Mouse (Mus musculus) embryonic facial prominence, embryonic 10.5 days (tissue): ENCODE results near the gene Slc18a2. TPM values are rescaled to one million over a fixed set of nuclear protein-coding genes. Genes with fewer than 3 reads are reported as not detected.

Source experiments
- DNase-seq: peaks from one replicate; pipeline ENCODE4 v3.0.0-alpha.2; 2017; ENCODE audit warnings: low spot score
- H3K27ac ChIP-seq: fragments of 300-500 bp; sonication (generic); replicated peaks from 2 replicates; pipeline ENCODE4 v1.5.1; 2016; ENCODE audit warnings: mild to moderate bottlenecking
- H3K27me3 ChIP-seq: fragments of 300-500 bp; sonication (generic); replicated peaks from 2 replicates; pipeline ENCODE4 v1.6.1; 2016; ENCODE audit warnings: low read depth, mild to moderate bottlenecking; ENCODE audit not compliant: poor library complexity, severe bottlenecking
- H3K36me3 ChIP-seq: fragments of 300-500 bp; sonication (generic); replicated peaks from 2 replicates; pipeline ENCODE4 v1.6.1; 2016; ENCODE audit warnings: mild to moderate bottlenecking, moderate library complexity
- H3K4me1 ChIP-seq: fragments of 300-500 bp; sonication (generic); 2 replicates; pipeline ENCODE4 v1.6.1; 2016
- H3K4me3 ChIP-seq: fragments of 300-500 bp; sonication (generic); 2 replicates; pipeline ENCODE4 v1.5.1; 2016; ENCODE audit warnings: mild to moderate bottlenecking, moderate library complexity
- H3K9me3 ChIP-seq: fragments of 300-500 bp; sonication (generic); 2 replicates; pipeline ENCODE4 v1.6.1; 2016; ENCODE audit warnings: mild to moderate bottlenecking
- WGBS: fragments of 180-500 bp; shearing (Covaris S2); methylation state at CpG from one replicate; pipeline ENCODE4 v1.1.7; 2016; 5-methylcytosine and 5-hydroxymethylcytosine counted together
- polyA plus RNA-seq: library from polyadenylated mRNA; unstranded; fragments of >200 nt; fragmentation: Nextera tagmentation; extraction: Ambion mirVana; gene quantifications from 2 replicates; pipeline ENCODE4 v1.2.1, GENCODE M21; 2016

Gene Slc18a2
- polyA plus RNA-seq, result 11.2 and 12.8 TPM in 2 replicates

- Histone ChIP-seq H3K27ac (peak within 1 kb of the TSS; percentile 63), H3K36me3 (no peaks in the 10 kb centered on the region)
- under 1% methylated on average over 55 of the region's 55 CpGs for WGBS
Observed at GRCm38 (mm10) chr19:59260718-59261442, at the start of gene Slc18a2. TSS of gene Slc18a2 (plus strand) at chr19:59260896.

GRCm38 (mm10) chr19:59216891-59217290 lies 43.8 kb upstream of the Slc18a2 start:
- no peak overlapping the region for H3K4me3 ChIP-seq
- DNase-seq, result no peak
- H3K36me3 ChIP-seq, result no peaks in the 10 kb centered on the region
- no peaks in the 10 kb centered on the region for H3K4me1 ChIP-seq
- no peaks in the 10 kb centered on the region for H3K27me3 ChIP-seq
- no peaks in the 10 kb centered on the region for H3K9me3 ChIP-seq
- 79% methylated on average over 3 of the region's 3 CpGs for WGBS
- no peak overlapping the region for H3K27ac ChIP-seq

More at GRCm38 (mm10) chr19:59260718-59261442, at the start of gene Slc18a2:
- Histone ChIP-seq H3K4me1 (peaks cover 33% of the 10 kb centered on the region), H3K27me3 (peaks cover 59% of the 10 kb centered on the region), H3K9me3 (0 out of 2 replicates have a peak, but pooled peaks cover 2% of the 10 kb centered on the region), H3K4me3 (peak within 1 kb of the TSS; percentile 65)
- peak; percentile 76 for DNase-seq

- no peak within 1 kb of the TSS for H3K27ac ChIP-seq
- H3K9me3 ChIP-seq, result no peaks in the 10 kb centered on the region
- no peaks in the 10 kb centered on the region for H3K4me1 ChIP-seq
- no peaks in the 10 kb centered on the region for H3K27me3 ChIP-seq
- H3K4me3 ChIP-seq, result no peak within 1 kb of the TSS
- no peaks in the 10 kb centered on the region for H3K36me3 ChIP-seq
- WGBS, result 86% methylated on average over 8 of the region's 8 CpGs
- DNase-seq, result no peak
Observed at GRCm38 (mm10) chr19:59218991-59219390, 41.7 kb upstream of the Slc18a2 start, which contains the start of gene Kcnk18. TSS of gene Kcnk18 (plus strand) at chr19:59219214.

GRCm38 (mm10) chr19:59221131-59221530 lies 39.6 kb upstream of the Slc18a2 start:
- DNase-seq, result no peak
- H3K27me3 ChIP-seq, result no peaks in the 10 kb centered on the region
- no peaks in the 10 kb centered on the region for H3K4me1 ChIP-seq
- H3K9me3 ChIP-seq, result no peaks in the 10 kb centered on the region
- H3K27ac ChIP-seq, result no peak overlapping the region
- WGBS, result 77% methylated on average over 3 of the region's 3 CpGs
- H3K4me3 ChIP-seq, result no peak overlapping the region
- no peaks in the 10 kb centered on the region for H3K36me3 ChIP-seq

- no peaks in the 10 kb centered on the region for H3K4me1 ChIP-seq
- 69% methylated on average over 3 of the region's 3 CpGs for WGBS
Observed at GRCm38 (mm10) chr19:59228376-59228775, 32.3 kb upstream of the Slc18a2 start.

GRCm38 (mm10) chr19:59232786-59233185 lies 27.9 kb upstream of the Slc18a2 start:
- no peak for DNase-seq
- 71% methylated on average over 5 of the region's 5 CpGs for WGBS
- Histone ChIP-seq H3K9me3 (no peaks in the 10 kb centered on the region), H3K4me3 (no peak overlapping the region), H3K36me3 (no peaks in the 10 kb centered on the region), H3K4me1 (peaks cover 5% of the 10 kb centered on the region; the same call in 1 of the 2 replicates), H3K27ac (no peak overlapping the region), H3K27me3 (peaks cover 7% of the 10 kb centered on the region)

More at GRCm38 (mm10) chr19:59228376-59228775, 32.3 kb upstream of the Slc18a2 start:
- no peaks in the 10 kb centered on the region for H3K36me3 ChIP-seq
- no peaks in the 10 kb centered on the region for H3K9me3 ChIP-seq
- no peak overlapping the region for H3K27ac ChIP-seq
- no peak overlapping the region for H3K4me3 ChIP-seq
- no peaks in the 10 kb centered on the region for H3K27me3 ChIP-seq
- DNase-seq, result no peak

- 91% methylated on average over 18 of the region's 18 CpGs for WGBS
Observed at GRCm38 (mm10) chr19:59235001-59235400, 25.7 kb upstream of the Slc18a2 start.

GRCm38 (mm10) chr19:59236046-59236445 lies 24.6 kb upstream of the Slc18a2 start:
- no peaks in the 10 kb centered on the region for H3K36me3 ChIP-seq
- no peak overlapping the region for H3K4me3 ChIP-seq
- no peak for DNase-seq
- WGBS, result 81% methylated on average over 6 of the region's 6 CpGs
- H3K27ac ChIP-seq, result no peak overlapping the region
- no peaks in the 10 kb centered on the region for H3K9me3 ChIP-seq
- peaks cover 5% of the 10 kb centered on the region; the same call in 1 of the 2 replicates for H3K4me1 ChIP-seq
- H3K27me3 ChIP-seq, result peaks cover 27% of the 10 kb centered on the region

More at GRCm38 (mm10) chr19:59235001-59235400, 25.7 kb upstream of the Slc18a2 start:
- H3K36me3 ChIP-seq, result no peaks in the 10 kb centered on the region
- no peak overlapping the region for H3K27ac ChIP-seq
- peaks cover 5% of the 10 kb centered on the region; the same call in 1 of the 2 replicates for H3K4me1 ChIP-seq
- no peak for DNase-seq
- H3K4me3 ChIP-seq, result no peak overlapping the region
- peaks cover 23% of the 10 kb centered on the region for H3K27me3 ChIP-seq
- no peaks in the 10 kb centered on the region for H3K9me3 ChIP-seq

- H3K27ac ChIP-seq, result no peak overlapping the region
- 66% methylated on average over 3 of the region's 3 CpGs for WGBS
Observed at GRCm38 (mm10) chr19:59238630-59239029, 22.1 kb upstream of the Slc18a2 start.

GRCm38 (mm10) chr19:59239124-59239817 lies 21.4 kb upstream of the Slc18a2 start:
- WGBS, result 28% methylated on average over 17 of the region's 17 CpGs
- H3K36me3 ChIP-seq, result no peaks in the 10 kb centered on the region
- no peaks in the 10 kb centered on the region for H3K9me3 ChIP-seq
- H3K4me3 ChIP-seq, result no peak overlapping the region
- DNase-seq, result peak; percentile 89
- H3K27ac ChIP-seq, result no peak overlapping the region
- H3K4me1 ChIP-seq, result peaks cover 5% of the 10 kb centered on the region; the same call in 1 of the 2 replicates
- peaks cover 27% of the 10 kb centered on the region for H3K27me3 ChIP-seq

More at GRCm38 (mm10) chr19:59238630-59239029, 22.1 kb upstream of the Slc18a2 start:
- peaks cover 5% of the 10 kb centered on the region; the same call in 1 of the 2 replicates for H3K4me1 ChIP-seq
- peaks cover 27% of the 10 kb centered on the region for H3K27me3 ChIP-seq
- DNase-seq, result no peak
- no peaks in the 10 kb centered on the region for H3K36me3 ChIP-seq
- H3K4me3 ChIP-seq, result no peak overlapping the region
- no peaks in the 10 kb centered on the region for H3K9me3 ChIP-seq

- H3K9me3 ChIP-seq, result no peaks in the 10 kb centered on the region
- H3K27ac ChIP-seq, result no peak overlapping the region
- peaks cover 23% of the 10 kb centered on the region for H3K27me3 ChIP-seq
- H3K4me3 ChIP-seq, result no peak overlapping the region
- H3K4me1 ChIP-seq, result peaks cover 2% of the 10 kb centered on the region; the same call in 1 of the 2 replicates
- no peak for DNase-seq
- 90% methylated on average over 4 of the region's 4 CpGs for WGBS
- no peaks in the 10 kb centered on the region for H3K36me3 ChIP-seq
Observed at GRCm38 (mm10) chr19:59241987-59242386, 18.7 kb upstream of the Slc18a2 start.

- WGBS, result 75% methylated on average over 2 of the region's 2 CpGs
- Histone ChIP-seq H3K4me3 (no peak overlapping the region), H3K9me3 (no peaks in the 10 kb centered on the region), H3K27ac (no peak overlapping the region), H3K36me3 (no peaks in the 10 kb centered on the region), H3K4me1 (peaks cover 2% of the 10 kb centered on the region; the same call in 1 of the 2 replicates), H3K27me3 (peaks cover 17% of the 10 kb centered on the region)
- no peak for DNase-seq
Observed at GRCm38 (mm10) chr19:59243057-59243456, 17.6 kb upstream of the Slc18a2 start.
